Mouse (Mus musculus) olfactory bulb, adult 2 months (tissue): Measurements from ENCODE around the gene Dbp. TPM values are rescaled to one million over a fixed set of nuclear protein-coding genes. Genes with fewer than 3 reads are reported as not detected.

Experiments
- H3K27ac ChIP-seq: fragments of 200-500 bp; 2 replicates; pipeline ENCODE4 v1.5.1; 2012; ENCODE audit warnings: low read depth, low read length; ENCODE audit not compliant: insufficient read depth
- H3K4me1 ChIP-seq: fragments of 200-500 bp; 2 replicates; pipeline ENCODE4 v1.6.1; 2012; ENCODE audit warnings: low read length; ENCODE audit not compliant: control insufficient read depth, insufficient read depth
- H3K4me3 ChIP-seq: fragments of 200-500 bp; 2 replicates; pipeline ENCODE4 v1.5.1; 2012; ENCODE audit warnings: mild to moderate bottlenecking, low read depth, low read length, moderate library complexity; ENCODE audit not compliant: insufficient read depth
- CTCF ChIP-seq: fragments of 200-500 bp; IDR thresholded peaks from 2 replicates; pipeline ENCODE4 v1.5.1; 2012; ENCODE audit warnings: low read depth, mild to moderate bottlenecking, low read length, moderate library complexity; ENCODE audit not compliant: insufficient read depth
- POLR2A ChIP-seq: fragments of 200-500 bp; IDR thresholded peaks from 2 replicates; pipeline ENCODE4 v1.6.1; 2012; ENCODE audit warnings: mild to moderate bottlenecking, low read depth, low read length, moderate library complexity; ENCODE audit not compliant: insufficient read depth
- WGBS: fragments of 180-500 bp; shearing (Covaris S2); methylation state at CpG from one replicate; pipeline ENCODE4 v1.1.7; 2018; 5-methylcytosine and 5-hydroxymethylcytosine counted together
- polyA plus RNA-seq: library from polyadenylated mRNA; stranded (reverse); fragments of >200 nt; gene quantifications from 2 replicates; pipeline ENCODE4 v1.2.4, GENCODE M21; 2012; ENCODE audit warnings: low replicate concordance; ENCODE audit not compliant: missing spikeins, insufficient read depth, insufficient read length

The Dbp gene
- polyA plus RNA-seq, 1 experiment, result 386 TPM

DNA sequence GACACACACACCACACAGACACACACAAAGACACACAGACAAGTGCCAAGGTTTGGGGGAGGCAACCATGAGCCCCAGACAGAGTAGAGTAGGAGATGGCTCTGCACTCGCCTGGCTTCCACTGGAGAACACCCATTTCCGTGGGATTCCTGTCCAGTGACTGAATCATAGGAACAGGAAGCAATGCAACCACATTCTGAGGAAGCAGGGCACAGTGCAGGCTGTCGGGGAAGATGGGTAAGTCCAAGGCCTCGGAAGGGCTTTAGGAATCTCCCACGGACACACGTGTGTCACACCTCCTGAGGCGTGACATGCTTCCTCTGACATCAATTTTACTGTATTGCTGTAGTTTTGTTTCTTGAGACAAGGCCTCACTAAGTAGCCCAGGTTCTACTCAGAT, 43.2 kb downstream of the Dbp start:
- TF ChIP-seq CTCF (no peak), POLR2A (no peak)
- Histone ChIP-seq H3K4me1 (peaks cover 6% of the 10 kb centered on the region), H3K4me3 (no peak overlapping the region), H3K27ac (no peak overlapping the region)
- WGBS, result 84% methylated on average over 7 of the region's 7 CpGs

- H3K4me3 ChIP-seq, result no peak overlapping the region
- 42% methylated on average over 10 of the region's 10 CpGs for WGBS
- TF ChIP-seq CTCF, result no peak
- TF ChIP-seq POLR2A, result no peak
- H3K27ac ChIP-seq, result peak overlapping the region; percentile 47; the same call in 1 of the 2 replicates
- H3K4me1 ChIP-seq, result peaks cover 6% of the 10 kb centered on the region
These were observed 44.5 kb downstream of the Dbp start for GRCm38 (mm10) chr7:45749401-45749800.

DNA sequence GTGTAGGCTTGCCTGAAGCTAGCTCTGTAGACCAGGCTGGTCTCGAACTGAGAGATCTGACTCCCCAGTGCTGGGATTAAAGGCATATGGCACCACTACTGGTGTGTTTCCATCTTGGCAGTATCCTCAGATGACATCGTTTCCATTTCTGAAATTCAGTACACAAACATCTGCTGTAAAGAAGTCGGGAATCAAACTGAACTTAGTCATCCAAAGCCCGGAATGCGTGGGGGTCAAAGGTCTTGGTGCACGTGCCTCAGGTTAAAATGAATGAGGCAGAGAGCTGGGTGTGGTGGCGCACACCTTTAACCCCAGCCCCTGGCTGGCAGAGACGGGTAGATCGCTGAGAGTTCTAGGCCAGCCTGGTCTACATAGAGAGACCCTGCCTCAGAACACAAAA, 45.3 kb downstream of the Dbp start:
- TF ChIP-seq POLR2A (no peak), CTCF (no peak)
- no peak overlapping the region for H3K4me3 ChIP-seq
- peaks cover 6% of the 10 kb centered on the region for H3K4me1 ChIP-seq
- no peak overlapping the region for H3K27ac ChIP-seq
- 79% methylated on average over 9 of the region's 9 CpGs for WGBS

DNA sequence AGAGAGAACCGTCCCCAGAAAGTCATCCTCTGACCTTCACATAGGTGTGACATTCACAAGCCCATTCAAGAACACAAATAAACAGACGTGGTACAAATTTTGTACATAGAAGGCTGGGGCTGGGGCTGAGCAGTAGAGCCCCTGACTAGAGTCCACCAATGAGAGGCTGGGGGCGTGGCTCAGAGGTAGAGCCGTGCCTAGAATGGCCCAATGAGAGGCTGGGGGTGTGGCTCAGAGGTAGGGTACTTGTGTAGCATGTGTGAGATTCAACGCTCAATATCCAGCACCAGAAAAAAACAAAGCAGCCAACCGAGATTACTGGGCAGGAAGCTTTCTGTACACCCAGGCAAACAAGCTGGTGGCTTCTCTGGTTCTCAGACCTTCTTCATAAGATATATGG, 50.8 kb downstream of the Dbp start:
- no peak for TF ChIP-seq CTCF
- no peak for TF ChIP-seq POLR2A
- no peak overlapping the region for H3K4me3 ChIP-seq
- H3K4me1 ChIP-seq, result peaks cover 6% of the 10 kb centered on the region
- H3K27ac ChIP-seq, result no peak overlapping the region
- 63% methylated on average over 6 of the region's 6 CpGs for WGBS

DNA sequence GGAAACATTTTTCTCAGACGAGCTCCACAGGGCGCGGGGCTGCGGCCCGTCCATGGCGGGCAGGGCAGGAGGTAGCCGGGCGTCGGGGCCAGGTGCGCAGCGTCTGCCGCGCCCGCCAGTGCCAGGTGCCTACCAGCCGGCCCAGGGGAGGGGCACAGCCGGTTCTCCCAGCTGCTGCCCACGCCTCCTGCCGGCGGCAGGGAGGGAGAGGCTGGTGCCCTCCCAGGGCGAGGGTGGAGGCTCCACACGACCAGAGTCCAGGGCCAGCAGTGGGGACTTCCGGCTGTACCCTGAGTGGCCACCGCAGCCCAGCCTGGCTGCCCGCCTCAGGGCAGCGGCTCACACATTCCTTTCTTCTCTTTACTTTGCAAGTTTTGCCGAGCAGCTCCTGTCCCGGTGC, 54.5 kb downstream of the Dbp start:
- no peak overlapping the region for H3K4me3 ChIP-seq
- 10% methylated on average over 27 of the region's 27 CpGs for WGBS
- TF ChIP-seq CTCF, result no peak
- TF ChIP-seq POLR2A, result no peak
- no peak overlapping the region for H3K27ac ChIP-seq
- peaks cover 6% of the 10 kb centered on the region for H3K4me1 ChIP-seq

Other genes with a start within 250 kb of the Dbp start
- 553 and 835 TPM in 2 replicates for gene Ftl1, start 245.2 kb upstream of the Dbp start, polyA plus RNA-seq
- not detected in 2 replicates for gene Bax, start 238.2 kb upstream of the Dbp start, polyA plus RNA-seq
- not detected in 2 replicates for gene Tulp2, start 223.2 kb upstream of the Dbp start, polyA plus RNA-seq
- not detected in 2 replicates for gene Gm45808, start 218.3 kb upstream of the Dbp start, polyA plus RNA-seq
- not detected in 2 replicates for gene Dhdh, start 216.3 kb upstream of the Dbp start, polyA plus RNA-seq
- gene Nucb1, start 194.7 kb upstream of the Dbp start, polyA plus RNA-seq, result not detected in 2 replicates
- not detected in 2 replicates for gene Ppp1r15a, start 178.8 kb upstream of the Dbp start, polyA plus RNA-seq
- gene Plekha4, start 178.8 kb upstream of the Dbp start, polyA plus RNA-seq, result not detected in 2 replicates
- gene Hsd17b14, start 150.2 kb upstream of the Dbp start, polyA plus RNA-seq, result not detected in 2 replicates
- gene Bcat2, start 134.9 kb upstream of the Dbp start, polyA plus RNA-seq, result not detected in 2 replicates
- not detected in 2 replicates for gene Fgf21, start 89.6 kb upstream of the Dbp start, polyA plus RNA-seq
- gene Fut1, start 87.8 kb upstream of the Dbp start, polyA plus RNA-seq, result not detected in 2 replicates
- gene Izumo1, start 83.3 kb upstream of the Dbp start, polyA plus RNA-seq, result not detected in 2 replicates
- not detected in 2 replicates for gene Rasip1, start 77.6 kb upstream of the Dbp start, polyA plus RNA-seq
- not detected in 2 replicates for gene Mamstr, start 65.1 kb upstream of the Dbp start, polyA plus RNA-seq
- gene Fut2, start 38.7 kb upstream of the Dbp start, polyA plus RNA-seq, result not detected in 2 replicates
- gene Ntn5, start 21.1 kb upstream of the Dbp start, polyA plus RNA-seq, result not detected in 2 replicates
- not detected in 2 replicates for gene Sec1, start 10.7 kb upstream of the Dbp start, polyA plus RNA-seq
- not detected in 2 replicates for gene Car11, start 5.2 kb upstream of the Dbp start, polyA plus RNA-seq
- not detected in 2 replicates for gene Rpl18, start 10.4 kb downstream of the Dbp start, polyA plus RNA-seq
- not detected in 2 replicates for gene Sphk2, start 12.9 kb downstream of the Dbp start, polyA plus RNA-seq
- not detected in 2 replicates for gene Fam83e, start 16.1 kb downstream of the Dbp start, polyA plus RNA-seq
- not detected in 2 replicates for gene Spaca4, start 20.7 kb downstream of the Dbp start, polyA plus RNA-seq
- gene Lmtk3, start 78.7 kb downstream of the Dbp start, polyA plus RNA-seq, result not detected in 2 replicates
- not detected in 2 replicates for gene Sult2b1, start 79.6 kb downstream of the Dbp start, polyA plus RNA-seq
- not detected in 2 replicates for gene Cyth2, start 109.5 kb downstream of the Dbp start, polyA plus RNA-seq
- gene Kcnj14, start 119.7 kb downstream of the Dbp start, polyA plus RNA-seq, result not detected in 2 replicates
- not detected in 2 replicates for gene Grwd1, start 125.9 kb downstream of the Dbp start, polyA plus RNA-seq
- not detected in 2 replicates for gene Kdelr1, start 167.7 kb downstream of the Dbp start, polyA plus RNA-seq
- gene Grin2d, start 173.3 kb downstream of the Dbp start, polyA plus RNA-seq, result not detected in 2 replicates
- not detected in 2 replicates for gene Syngr4, start 191.6 kb downstream of the Dbp start, polyA plus RNA-seq
- gene Tmem143, start 191.9 kb downstream of the Dbp start, polyA plus RNA-seq, result not detected in 2 replicates
- not detected in 2 replicates for gene Emp3, start 216.3 kb downstream of the Dbp start, polyA plus RNA-seq
- gene Ccdc114, start 219.0 kb downstream of the Dbp start, polyA plus RNA-seq, result not detected in 2 replicates